Mouse (Mus musculus): ENCODE measurements around the gene Ank2.

DNA sequence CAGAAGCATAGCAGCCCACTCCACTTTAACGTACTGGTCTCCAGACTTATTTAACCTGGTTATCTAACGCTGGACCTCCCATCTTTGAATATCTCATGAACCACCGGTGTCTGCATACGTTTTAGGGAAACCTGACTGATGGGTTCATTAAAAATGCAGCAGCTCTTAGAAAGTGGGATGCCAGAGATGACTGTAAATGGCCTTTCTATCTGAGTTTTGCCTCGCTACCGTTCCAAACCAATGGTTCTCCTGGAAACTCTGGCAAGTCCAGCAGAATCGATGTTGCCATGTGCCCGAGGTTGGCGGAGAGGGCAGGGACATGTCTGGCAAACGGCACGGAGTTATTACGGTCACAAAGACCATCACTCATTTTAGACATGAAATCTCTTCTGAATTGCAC is 226.3 kb downstream of the Ank2 start:
- no peak for TF ChIP-seq POLR2A (IDR thresholded peaks at IDR 0.05; ENCODE audit: extremely low read depth, insufficient read depth, low read length)
- no peak for TF ChIP-seq CTCF (IDR thresholded peaks at IDR 0.05; ENCODE audit: extremely low read depth, insufficient read depth, low read length)

Measured in cortical plate, adult 2 months (tissue).